Mouse (Mus musculus): ENCODE measurements around the gene Lemd1. TPM values are rescaled to one million over a fixed set of nuclear protein-coding genes. Genes with fewer than 3 reads are reported as not detected.
A peak's percentile ranks its signal among the peaks of the same experiment; 100 is the strongest.

Lemd1 gene
- polyA plus RNA-seq, 1 experiment from 2014 or later: 0.49 TPM

- WGBS: 4% methylated on average over 20 of the region's 20 CpGs
- H3K4me1 ChIP-seq: peaks cover 42% of the 10 kb centered on the region
- H3K27me3 ChIP-seq (ENCODE audit: insufficient read depth, poor library complexity, severe bottlenecking): peaks cover 45% of the 10 kb centered on the region
Observed at GRCm38 (mm10) chr1:132212218-132212617, 21.0 kb downstream of the Lemd1 start.

GRCm38 (mm10) chr1:132213076-132213475 lies 21.8 kb downstream of the Lemd1 start:
- no peak overlapping the region for H3K27ac ChIP-seq
- peaks cover 34% of the 10 kb centered on the region for H3K4me1 ChIP-seq
- H3K36me3 ChIP-seq: no peaks in the 10 kb centered on the region
- H3K4me3 ChIP-seq: no peak overlapping the region
- 38% methylated on average over 6 of the region's 6 CpGs for WGBS
- DNase-seq (ENCODE audit: low spot score): no peak
- no peaks in the 10 kb centered on the region for H3K9me3 ChIP-seq
- peaks cover 45% of the 10 kb centered on the region for H3K27me3 ChIP-seq (ENCODE audit: insufficient read depth, poor library complexity, severe bottlenecking)

More at GRCm38 (mm10) chr1:132212218-132212617, 21.0 kb downstream of the Lemd1 start:
- peak overlapping the region; percentile 25; the same call in 1 of the 2 replicates for H3K27ac ChIP-seq
- H3K9me3 ChIP-seq: no peaks in the 10 kb centered on the region
- no peaks in the 10 kb centered on the region for H3K36me3 ChIP-seq
- H3K4me3 ChIP-seq: peak overlapping the region; percentile 49
- no peak for DNase-seq (ENCODE audit: low spot score)

GRCm38 (mm10) chr1:132216276-132216675 lies 25.0 kb downstream of the Lemd1 start:
- no peak overlapping the region for H3K4me3 ChIP-seq
- no peaks in the 10 kb centered on the region for H3K36me3 ChIP-seq
- H3K4me1 ChIP-seq: peaks cover 30% of the 10 kb centered on the region
- H3K9me3 ChIP-seq: no peaks in the 10 kb centered on the region
- WGBS: 46% methylated on average over 3 of the region's 3 CpGs
- H3K27me3 ChIP-seq (ENCODE audit: insufficient read depth, poor library complexity, severe bottlenecking): peaks cover 42% of the 10 kb centered on the region
- DNase-seq (ENCODE audit: low spot score): no peak
- H3K27ac ChIP-seq: no peak overlapping the region

GRCm38 (mm10) chr1:132221627-132222026 lies 30.4 kb downstream of the Lemd1 start:
- Histone ChIP-seq H3K36me3 (no peaks in the 10 kb centered on the region), H3K27ac (no peak overlapping the region), H3K9me3 (no peaks in the 10 kb centered on the region), H3K4me1 (0 out of 2 replicates have a peak, but pooled peaks cover 10% of the 10 kb centered on the region), H3K27me3 (ENCODE audit: insufficient read depth, poor library complexity, severe bottlenecking) (peaks cover 35% of the 10 kb centered on the region), H3K4me3 (no peak overlapping the region)
- no peak for DNase-seq (ENCODE audit: low spot score)
- 26% methylated on average over 2 of the region's 2 CpGs for WGBS

GRCm38 (mm10) chr1:132222166-132222565 lies 30.9 kb downstream of the Lemd1 start:
- H3K27ac ChIP-seq: no peak overlapping the region
- H3K36me3 ChIP-seq: no peaks in the 10 kb centered on the region
- no peak for DNase-seq (ENCODE audit: low spot score)
- no peaks in the 10 kb centered on the region for H3K9me3 ChIP-seq
- 0 out of 2 replicates have a peak, but pooled peaks cover 10% of the 10 kb centered on the region for H3K4me1 ChIP-seq
- H3K4me3 ChIP-seq: no peak overlapping the region
- 43% methylated on average over 6 of the region's 6 CpGs for WGBS
- H3K27me3 ChIP-seq (ENCODE audit: insufficient read depth, poor library complexity, severe bottlenecking): peaks cover 29% of the 10 kb centered on the region

GRCm38 (mm10) chr1:132226297-132227080 lies 35.3 kb downstream of the Lemd1 start:
- Histone ChIP-seq H3K27me3 (ENCODE audit: insufficient read depth, poor library complexity, severe bottlenecking) (peaks cover 21% of the 10 kb centered on the region), H3K4me1 (no peaks in the 10 kb centered on the region), H3K4me3 (no peak overlapping the region), H3K36me3 (no peaks in the 10 kb centered on the region), H3K9me3 (no peaks in the 10 kb centered on the region), H3K27ac (no peak overlapping the region)
- DNase-seq (ENCODE audit: low spot score): no peak
- 78% methylated on average over 11 of the region's 13 CpGs for WGBS

GRCm38 (mm10) chr1:132229667-132230066 lies 38.4 kb downstream of the Lemd1 start, which contains the start of gene Gm10188:
Gene Gm10188, minus strand, starts transcription at chr1:132229767.
- H3K36me3 ChIP-seq: no peaks in the 10 kb centered on the region
- H3K27ac ChIP-seq: no peak within 1 kb of the TSS
- no peaks in the 10 kb centered on the region for H3K4me1 ChIP-seq
- peaks cover 33% of the 10 kb centered on the region; the same call in 1 of the 2 replicates for H3K27me3 ChIP-seq (ENCODE audit: insufficient read depth, poor library complexity, severe bottlenecking)
- H3K4me3 ChIP-seq: no peak within 1 kb of the TSS
- DNase-seq (ENCODE audit: low spot score): no peak
- no peaks in the 10 kb centered on the region for H3K9me3 ChIP-seq
- 82% methylated on average over 3 of the region's 3 CpGs for WGBS

GRCm38 (mm10) chr1:132231470-132232274 lies 40.4 kb downstream of the Lemd1 start:
- Histone ChIP-seq H3K36me3 (no peaks in the 10 kb centered on the region), H3K27ac (no peak overlapping the region), H3K4me1 (no peaks in the 10 kb centered on the region), H3K27me3 (ENCODE audit: insufficient read depth, poor library complexity, severe bottlenecking) (peaks cover 46% of the 10 kb centered on the region; the same call in 1 of the 2 replicates), H3K9me3 (no peaks in the 10 kb centered on the region), H3K4me3 (no peak overlapping the region)
- 38% methylated on average over 7 of the region's 7 CpGs for WGBS
- peak; percentile 75 for DNase-seq (ENCODE audit: low spot score)

- H3K27me3 ChIP-seq (ENCODE audit: insufficient read depth, poor library complexity, severe bottlenecking): peaks cover 49% of the 10 kb centered on the region; the same call in 1 of the 2 replicates
- H3K9me3 ChIP-seq: no peaks in the 10 kb centered on the region
- H3K4me3 ChIP-seq: no peak overlapping the region
- H3K27ac ChIP-seq: no peak overlapping the region
- no peaks in the 10 kb centered on the region for H3K36me3 ChIP-seq
- no peaks in the 10 kb centered on the region for H3K4me1 ChIP-seq
- no peak for DNase-seq (ENCODE audit: low spot score)
- 15% methylated on average over 12 of the region's 12 CpGs for WGBS
Observed at GRCm38 (mm10) chr1:132233566-132233965, 42.3 kb downstream of the Lemd1 start.

GRCm38 (mm10) chr1:132234757-132235273 lies 43.6 kb downstream of the Lemd1 start:
- WGBS: 66% methylated on average over 9 of the region's 9 CpGs
- Histone ChIP-seq H3K27me3 (ENCODE audit: insufficient read depth, poor library complexity, severe bottlenecking) (peaks cover 54% of the 10 kb centered on the region; the same call in 1 of the 2 replicates), H3K36me3 (no peaks in the 10 kb centered on the region), H3K4me1 (no peaks in the 10 kb centered on the region), H3K4me3 (no peak overlapping the region), H3K9me3 (no peaks in the 10 kb centered on the region), H3K27ac (no peak overlapping the region)
- DNase-seq (ENCODE audit: low spot score): no peak

GRCm38 (mm10) chr1:132237585-132238159 lies 46.4 kb downstream of the Lemd1 start:
- Histone ChIP-seq H3K27me3 (ENCODE audit: insufficient read depth, poor library complexity, severe bottlenecking) (peaks cover 40% of the 10 kb centered on the region), H3K27ac (no peak overlapping the region), H3K9me3 (no peaks in the 10 kb centered on the region), H3K36me3 (no peaks in the 10 kb centered on the region), H3K4me3 (no peak overlapping the region), H3K4me1 (no peaks in the 10 kb centered on the region)
- DNase-seq (ENCODE audit: low spot score): no peak
- WGBS: 23% methylated on average over 6 of the region's 6 CpGs

- no peaks in the 10 kb centered on the region for H3K36me3 ChIP-seq
- peaks cover 6% of the 10 kb centered on the region; the same call in 1 of the 2 replicates for H3K27me3 ChIP-seq (ENCODE audit: insufficient read depth, poor library complexity, severe bottlenecking)
- H3K4me3 ChIP-seq: no peak overlapping the region
- peaks cover 11% of the 10 kb centered on the region; the same call in 1 of the 2 replicates for H3K4me1 ChIP-seq
- H3K9me3 ChIP-seq: no peaks in the 10 kb centered on the region
- WGBS: 61% methylated on average over 5 of the region's 5 CpGs
- H3K27ac ChIP-seq: no peak overlapping the region
- DNase-seq (ENCODE audit: low spot score): no peak
Observed at GRCm38 (mm10) chr1:132245010-132245409, 53.8 kb downstream of the Lemd1 start.
